14 mouse cellular contexts compared by ENCODE assay signal in genomic region chr6:53308684-53309083, GRCm38 (mm10). TPM values are rescaled to one million over a fixed set of nuclear protein-coding genes. Genes with fewer than 3 reads are reported as not detected.
DNase-seq lines count a peak whose midpoint lies in the region; ATAC-seq and TF ChIP-seq lines count a peak whose summit lies in the region.
"Had no signal": no experiment of that assay in that cellular context is flagged by ENCODE, and none has a peak within 500 bp of the region (broad histone marks: within the 10 kb centered on the region; RNA-seq: fewer than 3 reads in every experiment).

No protein-coding gene starts in this region.

- H3K4me1 ChIP-seq in heart, embryonic 13.5 days: peaks cover 59% of the 10 kb centered on the region
- no peaks in the 10 kb centered on the region for H3K4me1 ChIP-seq in liver, postnatal 0 days (ENCODE audit: insufficient read depth)
- H3K4me1 ChIP-seq in liver, embryonic 12.5 days: peaks cover 8% of the 10 kb centered on the region; the same call in 1 of the 2 replicates
- peaks cover 34% of the 10 kb centered on the region for H3K4me1 ChIP-seq in embryonic facial prominence, embryonic 12.5 days
- peaks cover 12% of the 10 kb centered on the region for H3K4me1 ChIP-seq in megakaryocyte, embryonic 14.5 days
- H3K4me1 ChIP-seq: midbrain, embryonic 15.5 days had no signal

- H3K27me3 ChIP-seq in heart, embryonic 13.5 days (replicated peaks): no peaks in the 10 kb centered on the region
- H3K27me3 ChIP-seq in liver, postnatal 0 days (ENCODE audit: insufficient read depth, low read length): no peaks in the 10 kb centered on the region
- no peaks in the 10 kb centered on the region; the same call in 1 of the 2 replicates for H3K27me3 ChIP-seq in liver, embryonic 12.5 days (replicated peaks)
- no peaks in the 10 kb centered on the region for H3K27me3 ChIP-seq in embryonic facial prominence, embryonic 12.5 days
- H3K27me3 ChIP-seq in megakaryocyte, embryonic 14.5 days (replicated peaks): peaks cover 16% of the 10 kb centered on the region
- H3K27me3 ChIP-seq: midbrain, embryonic 15.5 days; stomach, embryonic 15.5 days had no signal

- no peak for DNase-seq in heart, adult 9 months (ENCODE audit: low spot score in 2 of 2)
- peak; percentile 17 for DNase-seq in liver, postnatal 0 days
- DNase-seq in right cerebral cortex, postnatal 14 days: no peak
- no peak for DNase-seq in right cerebral cortex, postnatal 25 days
- DNase-seq: cerebellum, adult 11 months; kidney, adult 9 months; thymus, postnatal 25 days had no signal

- no peak for ATAC-seq in heart, embryonic 13.5 days (ENCODE audit: extremely low read depth, insufficient number of reproducible peaks, low FRiP score, low TSS enrichment)
- no peak for ATAC-seq in liver, postnatal 0 days
- ATAC-seq in liver, embryonic 12.5 days: no peak
- no peak for ATAC-seq in embryonic facial prominence, embryonic 12.5 days (ENCODE audit: insufficient number of reproducible peaks, insufficient read depth, low FRiP score, low TSS enrichment)
- ATAC-seq: CD4-positive, CD25-positive, alpha-beta regulatory T cell, adult 4 months; midbrain, embryonic 15.5 days had no signal

- no peak for TF ChIP-seq EP300 in liver, postnatal 0 days (IDR thresholded peaks at IDR 0.05; ENCODE audit: low read depth)

- 0 out of 2 replicates have a peak overlapping the region, but pooled peaks have one; percentile 21 for H3K9ac ChIP-seq in heart, embryonic 13.5 days
- no peak overlapping the region for H3K9ac ChIP-seq in liver, postnatal 0 days (replicated peaks)
- no peak overlapping the region for H3K9ac ChIP-seq in liver, embryonic 12.5 days
- no peak overlapping the region for H3K9ac ChIP-seq in embryonic facial prominence, embryonic 12.5 days
- H3K9ac ChIP-seq: midbrain, embryonic 15.5 days; stomach, embryonic 15.5 days had no signal

- peak overlapping the region; percentile 78 for H3K27ac ChIP-seq in heart, embryonic 13.5 days (replicated peaks)
- H3K27ac ChIP-seq in liver, postnatal 0 days (ENCODE audit: low read depth): no peak overlapping the region
- no peak overlapping the region for H3K27ac ChIP-seq in liver, embryonic 12.5 days
- peak overlapping the region; percentile 50; the same call in 1 of the 2 replicates for H3K27ac ChIP-seq in embryonic facial prominence, embryonic 12.5 days
- H3K27ac ChIP-seq: midbrain, embryonic 15.5 days; stomach, embryonic 15.5 days had no signal

- peaks cover 3% of the 10 kb centered on the region for H3K36me3 ChIP-seq in heart, embryonic 13.5 days
- H3K36me3 ChIP-seq in liver, postnatal 0 days (replicated peaks; ENCODE audit: insufficient read depth, low read length): no peaks in the 10 kb centered on the region
- H3K36me3 ChIP-seq in liver, embryonic 12.5 days: no peaks in the 10 kb centered on the region
- H3K36me3 ChIP-seq in embryonic facial prominence, embryonic 12.5 days: no peaks in the 10 kb centered on the region
- no peaks in the 10 kb centered on the region for H3K36me3 ChIP-seq in megakaryocyte, embryonic 14.5 days (replicated peaks; ENCODE audit: low read length)
- H3K36me3 ChIP-seq: midbrain, embryonic 15.5 days; stomach, embryonic 15.5 days had no signal

- 8% methylated on average over 6 of the region's 6 CpGs for WGBS in heart, embryonic 13.5 days
- 29% methylated on average over 6 of the region's 6 CpGs for WGBS in liver, postnatal 0 days (ENCODE audit: insufficient replicate concordance)
- WGBS in liver, embryonic 12.5 days (ENCODE audit: insufficient replicate concordance): 34% methylated on average over 6 of the region's 6 CpGs
- WGBS in embryonic facial prominence, embryonic 12.5 days: 45% methylated on average over 6 of the region's 6 CpGs

- TF ChIP-seq CTCF in liver, postnatal 0 days (IDR thresholded peaks at IDR 0.05; ENCODE audit: low read depth): no peak

- peak overlapping the region; percentile 43 for H3K4me2 ChIP-seq in heart, embryonic 13.5 days
- H3K4me2 ChIP-seq in liver, postnatal 0 days (ENCODE audit: low read depth, low read length): no peak overlapping the region
- no peak overlapping the region for H3K4me2 ChIP-seq in liver, embryonic 12.5 days
- no peak overlapping the region for H3K4me2 ChIP-seq in embryonic facial prominence, embryonic 12.5 days (replicated peaks)
- H3K4me2 ChIP-seq: midbrain, embryonic 15.5 days; stomach, embryonic 15.5 days had no signal

- no peaks in the 10 kb centered on the region for H3K9me3 ChIP-seq in heart, embryonic 13.5 days
- no peaks in the 10 kb centered on the region for H3K9me3 ChIP-seq in liver, postnatal 0 days (ENCODE audit: low read length)
- H3K9me3 ChIP-seq in liver, embryonic 12.5 days (replicated peaks): no peaks in the 10 kb centered on the region
- no peaks in the 10 kb centered on the region for H3K9me3 ChIP-seq in embryonic facial prominence, embryonic 12.5 days
- peaks cover 6% of the 10 kb centered on the region for H3K9me3 ChIP-seq in megakaryocyte, embryonic 14.5 days
- H3K9me3 ChIP-seq: midbrain, embryonic 15.5 days; stomach, embryonic 15.5 days had no signal

- H3K4me3 ChIP-seq in heart, embryonic 13.5 days: no peak overlapping the region
- no peak overlapping the region for H3K4me3 ChIP-seq in liver, postnatal 0 days (ENCODE audit: low read depth, low read length)
- no peak overlapping the region for H3K4me3 ChIP-seq in liver, embryonic 12.5 days
- no peak overlapping the region for H3K4me3 ChIP-seq in embryonic facial prominence, embryonic 12.5 days
- peak overlapping the region; percentile 78 for H3K4me3 ChIP-seq in megakaryocyte, embryonic 14.5 days (replicated peaks)
- H3K4me3 ChIP-seq: midbrain, embryonic 15.5 days; stomach, embryonic 15.5 days had no signal

RNA-seq across cellular contexts. Expression of gene Creb5, which starts 21.6 kb away (rescaled TPM):
- polyA plus RNA-seq in heart, embryonic 13.5 days (2015; fragmentation: Nextera tagmentation; extraction: Ambion mirVana): 31.1 and 33.0 TPM in 2 replicates
- polyA plus RNA-seq in liver, postnatal 0 days (2015; fragmentation: Nextera tagmentation; extraction: Ambion mirVana): 0.12 and 0.20 TPM in 2 replicates
- 0.33 and 0.36 TPM in 2 replicates for polyA plus RNA-seq in liver, embryonic 12.5 days (2016; fragmentation: Nextera tagmentation; extraction: Ambion mirVana)
- polyA plus RNA-seq in embryonic facial prominence, embryonic 12.5 days (2016; fragmentation: Nextera tagmentation; extraction: Ambion mirVana): 29.5 and 30.3 TPM in 2 replicates
- polyA plus RNA-seq in megakaryocyte, embryonic 14.5 days (2012; ENCODE audit: insufficient read depth, low replicate concordance): 0.37 and 2.9 TPM in 2 replicates
- polyA plus RNA-seq: CD4-positive, CD25-positive, alpha-beta regulatory T cell, adult 4 months had no signal

Comparison
In these comparisons a context has a peak if more than half of its experiments do, and no peak if none do; other contexts are left out.
1. H3K27ac ChIP-seq: peak in heart, embryonic 13.5 days (single experiment) and embryonic facial prominence, embryonic 12.5 days (single experiment); none in liver, postnatal 0 days (single experiment) and liver, embryonic 12.5 days (single experiment).